Mouse (Mus musculus) hindbrain, postnatal 0 days (tissue): ENCODE data around the gene Ccdc167. TPM values are rescaled to one million over a fixed set of nuclear protein-coding genes. Genes with fewer than 3 reads are reported as not detected.

Experiments
- ATAC-seq: fragments of 200-750 bp; cut with Nextera tagmentation; 2 replicates; pipeline ENCODE4 v1.8.0; 2017; ENCODE audit warnings: mild to moderate bottlenecking, moderate TSS enrichment, moderate library complexity
- DNase-seq: peaks from one replicate; pipeline ENCODE4 v3.0.0-alpha.2; 2015; ENCODE audit warnings: low spot score
- H3K27ac ChIP-seq: fragments of 300-500 bp; sonication (generic); 2 replicates; pipeline ENCODE4 v1.5.1; 2014; ENCODE audit warnings: mild to moderate bottlenecking
- H3K27me3 ChIP-seq: fragments of 300-500 bp; sonication (generic); 2 replicates; pipeline ENCODE4 v1.6.1; 2014; ENCODE audit warnings: low read length, mixed read lengths; ENCODE audit not compliant: insufficient read depth
- H3K36me3 ChIP-seq: fragments of 300-500 bp; sonication (generic); 2 replicates; pipeline ENCODE4 v1.6.1; 2014; ENCODE audit warnings: low read length, mixed read lengths; ENCODE audit not compliant: insufficient read depth
- H3K4me1 ChIP-seq: fragments of 300-500 bp; sonication (generic); 2 replicates; pipeline ENCODE4 v1.6.1; 2014; ENCODE audit warnings: antibody characterized with exemption, low read length, mixed read lengths; ENCODE audit not compliant: insufficient read depth
- H3K4me2 ChIP-seq: fragments of 300-500 bp; sonication (generic); 2 replicates; pipeline ENCODE4 v1.6.1; 2014; ENCODE audit warnings: low read depth, mild to moderate bottlenecking, low read length, moderate library complexity, mixed read lengths
- H3K4me3 ChIP-seq: fragments of 300-500 bp; sonication (generic); 2 replicates; pipeline ENCODE4 v1.5.1; 2014; ENCODE audit warnings: low read length
- H3K9ac ChIP-seq: fragments of 300-500 bp; sonication (generic); replicated peaks from 2 replicates; pipeline ENCODE4 v1.6.1; 2014; ENCODE audit warnings: mild to moderate bottlenecking, low read length, moderate library complexity, mixed read lengths
- H3K9me3 ChIP-seq: fragments of 300-500 bp; sonication (generic); 2 replicates; pipeline ENCODE4 v1.6.1; 2016; ENCODE audit warnings: low read length, mixed read lengths
- CTCF ChIP-seq: IDR thresholded peaks from 2 replicates; pipeline ENCODE4 v1.5.1; 2016; ENCODE audit warnings: antibody characterized with exemption, control low read depth, low read depth
- WGBS: fragments of 180-500 bp; shearing (Covaris S2); extraction: QIAGEN DNeasy Blood & Tissue Kit; methylation state at CpG from one replicate; pipeline ENCODE4 v1.1.7; 2014; 5-methylcytosine and 5-hydroxymethylcytosine counted together
- polyA plus RNA-seq: library from polyadenylated mRNA; unstranded; fragments of >200 nt; fragmentation: Nextera tagmentation; extraction: Ambion mirVana; gene quantifications from 2 replicates; pipeline ENCODE4 v1.2.1, GENCODE M21; 2015
- total RNA-seq: library from RNA; depleted of rRNA; stranded (reverse); fragments of >200 nt; gene quantifications from 2 replicates; pipeline ENCODE4 v1.2.3, GENCODE M21; 2014

The Ccdc167 gene
- total and polyA plus RNA-seq, 2 experiments from 2014 or later = 9.7 to 9.8 TPM

- DNase-seq = peak; percentile 44
- Histone ChIP-seq H3K27me3 (no peaks in the 10 kb centered on the region), H3K27ac (no peak overlapping the region), H3K9ac (peak overlapping the region; percentile 15; the same call in 1 of the 2 replicates), H3K4me1 (peaks cover 3% of the 10 kb centered on the region; the same call in 1 of the 2 replicates), H3K4me2 (no peak overlapping the region), H3K9me3 (no peaks in the 10 kb centered on the region), H3K36me3 (peaks cover 45% of the 10 kb centered on the region), H3K4me3 (no peak overlapping the region)
- WGBS = 49% methylated on average over 4 of the region's 4 CpGs
- 0 out of 2 replicates have a peak, but pooled peaks have one; percentile 21 for TF ChIP-seq CTCF
- peak; percentile 16; the same call in 1 of the 2 replicates for ATAC-seq
These were observed 13.7 kb downstream of the Ccdc167 start for GRCm38 (mm10) chr17:29702938-29703710.

DNA sequence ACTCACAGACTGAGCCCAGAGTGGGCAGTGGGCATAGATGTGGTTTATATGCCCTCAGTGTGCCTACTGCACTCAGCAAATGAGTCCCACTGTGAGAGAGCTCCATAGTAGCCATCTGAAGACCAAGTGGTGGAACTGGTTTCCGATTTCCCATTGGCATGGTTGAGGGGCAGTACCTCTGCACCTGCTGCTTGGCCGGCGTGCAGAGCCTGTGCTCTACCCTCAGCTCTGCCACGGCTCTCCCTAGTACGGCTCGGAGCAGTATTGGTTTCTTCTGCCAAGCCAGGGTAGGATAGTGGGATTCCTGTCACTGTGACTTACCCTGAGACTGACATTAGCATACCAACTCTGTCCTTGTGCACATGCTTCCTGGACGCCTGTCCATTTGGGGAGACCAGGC lies 16.3 kb downstream of the Ccdc167 start:
- Histone ChIP-seq H3K27me3 (no peaks in the 10 kb centered on the region), H3K27ac (no peak overlapping the region), H3K4me1 (peaks cover 3% of the 10 kb centered on the region; the same call in 1 of the 2 replicates), H3K9ac (no peak overlapping the region), H3K4me3 (no peak overlapping the region), H3K36me3 (peaks cover 61% of the 10 kb centered on the region), H3K4me2 (no peak overlapping the region), H3K9me3 (no peaks in the 10 kb centered on the region)
- WGBS = 89% methylated on average over 7 of the region's 7 CpGs
- ATAC-seq (no peak), DNase-seq (no peak)
- no peak for TF ChIP-seq CTCF

- ATAC-seq (no peak), DNase-seq (no peak)
- Histone ChIP-seq H3K9me3 (no peaks in the 10 kb centered on the region), H3K4me3 (no peak overlapping the region), H3K27ac (no peak overlapping the region), H3K4me1 (peaks cover 2% of the 10 kb centered on the region; the same call in 1 of the 2 replicates), H3K27me3 (no peaks in the 10 kb centered on the region), H3K4me2 (no peak overlapping the region), H3K9ac (no peak overlapping the region), H3K36me3 (peaks cover 75% of the 10 kb centered on the region)
- TF ChIP-seq CTCF = no peak
- WGBS = 88% methylated on average over 6 of the region's 6 CpGs
These were observed 18.4 kb downstream of the Ccdc167 start for GRCm38 (mm10) chr17:29698421-29698820.

DNA sequence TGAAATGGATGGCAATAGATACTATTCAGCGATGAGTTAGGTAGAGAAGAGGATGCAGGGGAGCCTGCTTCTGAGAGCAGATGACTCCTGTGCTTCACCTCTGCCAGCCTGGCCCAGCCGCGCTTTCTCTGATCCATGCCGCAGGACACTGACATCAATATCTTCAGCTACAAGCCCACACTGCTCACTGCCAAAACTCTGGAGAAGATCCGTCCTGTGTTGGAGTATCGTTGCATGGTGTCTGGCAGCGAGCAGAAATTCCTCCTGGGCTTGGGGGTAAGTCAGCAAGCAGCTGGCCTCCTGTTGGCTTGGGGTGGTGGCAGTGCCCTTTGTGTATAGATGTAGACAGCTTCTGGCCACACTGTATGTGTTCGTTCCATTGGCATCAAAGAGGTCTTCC lies 19.9 kb downstream of the Ccdc167 start:
- WGBS = 91% methylated on average over 8 of the region's 8 CpGs
- DNase-seq = no peak
- H3K9me3 ChIP-seq = no peaks in the 10 kb centered on the region
- no peak overlapping the region for H3K27ac ChIP-seq
- no peak overlapping the region for H3K4me2 ChIP-seq
- H3K4me3 ChIP-seq = no peak overlapping the region
- peaks cover 71% of the 10 kb centered on the region for H3K36me3 ChIP-seq
- H3K27me3 ChIP-seq = no peaks in the 10 kb centered on the region
- no peaks in the 10 kb centered on the region for H3K4me1 ChIP-seq
- no peak overlapping the region for H3K9ac ChIP-seq
- TF ChIP-seq CTCF = no peak
- ATAC-seq = no peak

GRCm38 (mm10) chr17:29694516-29694915 lies 22.3 kb downstream of the Ccdc167 start:
- H3K9me3 ChIP-seq = no peaks in the 10 kb centered on the region
- H3K9ac ChIP-seq = no peak overlapping the region
- DNase-seq (no peak), ATAC-seq (no peak)
- no peaks in the 10 kb centered on the region for H3K27me3 ChIP-seq
- H3K36me3 ChIP-seq = peaks cover 68% of the 10 kb centered on the region
- H3K4me1 ChIP-seq = no peaks in the 10 kb centered on the region
- H3K4me2 ChIP-seq = no peak overlapping the region
- 75% methylated on average over 4 of the region's 4 CpGs for WGBS
- no peak overlapping the region for H3K27ac ChIP-seq
- H3K4me3 ChIP-seq = no peak overlapping the region
- no peak for TF ChIP-seq CTCF

DNA sequence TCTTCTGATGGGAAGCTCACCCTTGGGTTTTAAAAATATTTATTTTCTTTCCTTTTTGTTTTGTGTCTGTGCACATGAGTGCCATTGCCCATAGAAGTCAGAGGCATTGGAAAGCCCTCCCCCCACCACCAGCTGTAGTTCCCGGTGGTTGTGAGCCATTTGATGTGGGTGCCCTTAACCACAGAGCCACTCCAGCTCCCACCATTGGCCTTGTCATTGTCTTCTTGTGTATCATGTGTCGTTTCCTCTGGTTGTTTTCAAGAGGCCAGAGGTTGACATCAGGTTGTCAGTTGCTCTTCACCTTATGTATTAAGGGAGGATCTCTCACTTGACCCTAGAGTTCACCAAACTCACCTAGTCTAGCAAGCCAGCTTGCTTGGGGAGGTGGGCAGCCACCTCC lies 23.3 kb downstream of the Ccdc167 start:
- ATAC-seq (no peak), DNase-seq (no peak)
- H3K36me3 ChIP-seq = peaks cover 62% of the 10 kb centered on the region
- TF ChIP-seq CTCF = no peak
- H3K27me3 ChIP-seq = no peaks in the 10 kb centered on the region
- H3K9me3 ChIP-seq = no peaks in the 10 kb centered on the region
- no peak overlapping the region for H3K9ac ChIP-seq
- H3K4me2 ChIP-seq = no peak overlapping the region
- H3K27ac ChIP-seq = no peak overlapping the region
- H3K4me1 ChIP-seq = no peaks in the 10 kb centered on the region
- WGBS = 81% methylated on average over 2 of the region's 2 CpGs
- H3K4me3 ChIP-seq = no peak overlapping the region

DNA sequence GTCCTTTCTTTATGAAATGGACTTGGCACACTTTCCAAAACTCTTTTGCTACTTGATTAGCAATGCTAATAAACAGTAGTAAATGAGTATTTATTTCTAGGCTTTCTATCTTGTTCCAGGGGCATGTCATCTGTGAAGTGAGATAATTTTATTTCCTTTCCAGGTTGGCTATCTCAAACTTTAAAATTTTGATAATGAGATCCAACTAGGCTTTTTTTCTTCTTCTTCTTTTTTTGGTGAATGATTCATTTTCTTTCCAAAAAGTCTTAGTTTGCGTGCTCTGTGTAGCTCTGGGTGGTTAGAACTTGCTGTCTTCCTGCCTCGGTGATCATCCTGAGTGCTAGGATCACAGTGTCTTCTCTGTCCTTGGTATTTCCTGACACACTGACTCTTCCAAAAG lies 24.0 kb downstream of the Ccdc167 start:
- DNase-seq (no peak), ATAC-seq (no peak)
- Histone ChIP-seq H3K27ac (no peak overlapping the region), H3K4me1 (no peaks in the 10 kb centered on the region), H3K9ac (no peak overlapping the region), H3K4me3 (no peak overlapping the region), H3K9me3 (no peaks in the 10 kb centered on the region), H3K27me3 (no peaks in the 10 kb centered on the region), H3K36me3 (peaks cover 60% of the 10 kb centered on the region), H3K4me2 (no peak overlapping the region)
- no peak for TF ChIP-seq CTCF
- 88% methylated on average over 2 of the region's 2 CpGs for WGBS
